Mouse (Mus musculus) inflammation-experienced regulatory T-cells, adult 6 months (primary cell): Measurements from ENCODE around the gene Rab15. TPM values are rescaled to one million over a fixed set of nuclear protein-coding genes. Genes with fewer than 3 reads are reported as not detected.

Experiments
- ATAC-seq: one replicate; pipeline ENCODE4 v1.8.0; 2017
- polyA plus RNA-seq, 3 experiments: library from polyadenylated mRNA; unstranded; fragments of 100-300 nt; shearing (Covaris generic); gene quantifications; one replicate each; pipeline ENCODE4 v1.2.1; 2017

Gene Rab15
- polyA plus RNA-seq, 3 experiments from 2014 or later: not detected

DNA sequence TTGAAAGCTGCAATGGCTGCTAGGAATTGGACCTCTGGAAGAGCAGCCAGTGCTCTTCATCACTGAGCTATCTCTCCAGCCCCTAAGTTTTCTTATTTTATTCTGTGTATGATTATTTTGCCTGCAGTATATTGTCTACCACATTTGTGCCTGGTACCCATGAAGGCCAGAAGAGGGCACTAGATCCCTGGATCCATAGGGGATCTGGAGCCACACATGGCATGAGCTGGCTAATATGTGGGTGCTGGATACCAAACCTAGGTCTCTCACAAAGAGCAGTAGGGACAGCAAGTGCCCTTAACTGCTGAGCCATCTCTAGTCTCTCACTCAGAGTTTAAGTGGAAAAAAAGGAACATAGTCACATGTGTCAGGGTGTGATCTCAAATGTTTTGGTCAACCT, 44.9 kb downstream of the Rab15 start:
- ATAC-seq: no peak

DNA sequence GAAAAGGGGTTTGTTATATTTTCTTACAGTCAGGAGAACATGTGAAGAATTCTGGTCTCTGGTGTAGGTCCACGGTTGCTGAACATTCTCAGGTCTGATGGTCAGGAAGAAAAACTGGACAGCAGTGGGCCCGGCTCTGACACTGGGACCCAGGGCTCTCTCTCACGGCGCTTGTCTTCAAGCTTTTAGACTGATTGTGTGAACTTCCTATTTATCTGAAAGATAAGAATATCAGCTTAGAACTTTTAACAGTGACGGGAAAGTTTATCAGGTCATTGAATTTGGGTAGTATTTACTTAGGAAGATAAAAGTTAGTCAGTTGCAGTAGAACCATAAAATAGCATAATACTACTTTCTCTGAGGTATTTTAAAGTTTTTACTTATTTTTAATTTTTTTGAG, 45.8 kb downstream of the Rab15 start:
- no peak for ATAC-seq

DNA sequence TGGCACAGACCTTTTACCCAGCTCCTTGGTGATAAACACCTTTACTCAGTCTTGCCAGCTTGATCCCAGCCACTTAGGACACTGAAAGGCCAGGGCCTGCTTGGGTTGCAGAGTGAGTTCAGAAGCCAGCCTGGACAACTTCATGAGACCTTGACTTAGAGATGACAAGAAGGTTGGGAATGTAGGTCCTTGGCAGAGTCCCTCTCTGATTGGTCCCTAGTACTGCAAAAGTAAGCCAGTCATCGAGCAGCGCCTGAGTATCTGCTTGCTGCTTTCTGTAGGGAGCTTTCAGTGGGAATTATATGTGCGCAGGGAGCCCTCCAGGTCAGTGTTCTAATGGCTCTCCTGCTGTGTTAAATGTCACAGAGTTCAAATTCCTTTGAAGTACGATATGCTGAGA, 47.6 kb downstream of the Rab15 start:
- ATAC-seq: no peak

DNA sequence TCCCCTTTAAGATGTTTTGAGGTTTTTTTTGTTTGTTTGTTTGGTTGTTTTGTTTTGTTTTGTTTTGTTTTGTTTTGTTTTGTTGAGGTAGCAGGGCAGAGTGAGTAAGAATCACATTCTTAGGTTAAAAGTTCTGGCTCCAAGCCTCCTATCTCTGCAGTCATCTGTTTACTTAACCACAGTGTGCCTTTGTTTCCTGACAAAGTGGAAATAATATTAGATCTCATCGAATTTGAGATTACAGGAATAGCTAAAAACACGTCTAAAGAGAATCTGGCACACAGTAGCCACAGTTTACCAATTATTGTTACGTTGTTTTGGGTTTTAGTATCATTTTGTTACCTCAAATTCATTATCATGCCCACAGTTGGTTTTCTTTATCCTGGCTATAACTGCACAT, 48.1 kb downstream of the Rab15 start:
- no peak for ATAC-seq

DNA sequence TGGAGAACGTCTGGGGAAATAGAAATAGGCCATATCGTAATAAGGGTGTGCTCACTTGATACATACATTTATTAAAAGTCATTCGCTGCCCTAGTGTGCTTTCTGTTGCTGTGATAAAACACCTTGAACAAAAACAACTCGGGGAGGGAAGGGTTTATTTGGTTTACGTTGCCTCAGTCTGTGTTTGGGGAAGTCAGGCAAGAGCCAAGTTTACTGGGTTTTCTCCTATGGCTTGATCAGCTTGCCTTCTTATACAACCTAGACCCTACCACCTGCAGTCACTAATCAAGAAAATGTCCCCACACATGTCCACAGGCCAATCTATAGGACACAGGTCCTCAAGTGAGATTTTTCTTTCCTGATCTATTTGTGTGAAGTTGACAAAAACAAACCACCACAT, 51.2 kb downstream of the Rab15 start:
- ATAC-seq: no peak

DNA sequence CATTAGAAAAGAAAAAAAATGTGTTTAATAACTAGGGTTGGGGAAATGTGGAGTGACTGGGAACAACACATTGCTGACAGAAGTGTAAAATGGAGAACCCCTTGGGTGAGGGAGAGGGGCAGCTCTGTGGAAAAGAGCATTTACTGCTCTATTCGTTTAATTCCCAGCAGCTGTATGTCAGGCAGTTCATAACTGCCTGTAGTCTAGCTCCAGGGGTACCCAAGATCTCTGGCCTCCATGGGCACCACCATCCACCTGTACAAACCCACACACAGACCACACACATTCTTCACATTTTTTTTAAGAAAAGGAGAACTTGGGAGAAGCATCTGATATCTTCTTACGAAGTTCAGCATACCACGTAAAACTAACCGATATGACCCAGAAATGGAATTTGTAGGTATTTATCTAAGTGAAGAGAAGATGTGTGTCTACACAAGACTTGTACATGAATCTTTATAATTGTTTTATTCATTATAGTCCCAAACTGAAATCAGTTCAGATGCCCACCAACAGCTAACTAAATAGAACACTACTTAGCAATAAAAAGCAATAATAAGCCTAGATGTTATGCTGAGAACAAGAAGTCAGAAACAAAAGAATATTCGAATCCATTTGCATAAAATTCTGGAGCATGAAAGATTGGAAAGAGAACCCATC, 51.7 kb downstream of the Rab15 start:
- no peak for ATAC-seq

DNA sequence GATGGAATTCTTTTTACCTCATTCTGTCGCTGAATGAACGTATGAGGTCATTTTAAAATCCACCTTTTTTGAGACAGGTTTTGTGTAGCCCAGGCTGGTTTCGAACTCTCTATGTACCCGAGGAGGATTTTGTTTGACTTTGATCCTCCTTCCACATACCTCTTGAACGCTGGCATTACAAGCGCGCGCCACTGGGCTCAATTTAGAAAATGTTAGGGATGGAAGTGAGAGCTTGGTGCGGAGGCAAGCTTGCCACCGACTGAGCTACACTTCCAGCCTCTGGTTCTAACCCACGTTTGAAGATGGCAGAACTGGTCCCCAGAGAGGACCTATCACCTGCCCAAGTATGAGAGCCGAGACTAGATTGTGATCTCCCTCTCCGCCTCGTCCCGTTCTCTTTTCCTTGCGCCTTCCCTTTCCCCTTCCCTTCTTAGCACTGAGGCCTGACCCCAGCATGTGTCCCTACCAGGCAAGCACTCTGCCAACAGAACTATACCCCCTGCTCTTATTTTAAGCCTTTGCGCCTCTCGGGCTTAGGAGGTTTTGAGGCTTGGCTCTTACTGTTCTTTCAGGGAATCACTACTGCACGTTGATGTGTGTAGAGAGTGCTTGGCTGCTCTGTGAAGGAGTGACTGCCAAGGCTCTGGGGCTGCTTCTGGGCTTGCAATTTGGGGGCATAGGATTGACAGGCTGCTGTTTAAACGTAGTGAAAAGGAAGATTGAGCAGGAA, 56.6 kb downstream of the Rab15 start:
- ATAC-seq: no peak

DNA sequence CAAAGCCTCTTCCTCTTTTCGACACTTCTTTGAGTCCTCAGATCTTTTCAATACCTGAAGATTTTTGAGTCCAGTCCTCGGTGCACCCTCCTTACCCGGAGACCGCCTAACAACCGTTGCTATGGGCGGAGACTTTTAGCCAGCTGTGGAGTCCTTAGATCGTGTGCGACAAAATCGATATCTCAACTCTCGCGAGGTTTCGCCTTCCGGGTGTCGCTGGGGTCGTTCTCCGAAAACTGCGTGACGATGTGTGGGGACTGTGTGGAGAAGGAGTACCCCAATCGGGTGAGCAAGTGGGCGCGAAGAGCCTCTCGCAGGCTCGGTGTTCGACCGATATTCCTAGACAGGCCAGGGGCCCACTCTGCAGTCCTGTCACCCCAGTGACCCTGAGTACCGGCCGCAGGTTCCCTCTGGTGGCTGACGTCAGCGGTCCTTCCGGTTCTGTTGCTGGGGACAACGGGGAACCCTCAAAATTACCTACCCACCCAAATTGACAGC, 57.3 kb downstream of the Rab15 start, which contains the start of the genes Churc1 and Fntb:
Churc1 (plus strand) TSS at position 185 of the 498 bp plus-strand sequence.
Fntb (plus strand) TSS at position 236 of the 498 bp plus-strand sequence.
- peak; percentile 97 for ATAC-seq

DNA sequence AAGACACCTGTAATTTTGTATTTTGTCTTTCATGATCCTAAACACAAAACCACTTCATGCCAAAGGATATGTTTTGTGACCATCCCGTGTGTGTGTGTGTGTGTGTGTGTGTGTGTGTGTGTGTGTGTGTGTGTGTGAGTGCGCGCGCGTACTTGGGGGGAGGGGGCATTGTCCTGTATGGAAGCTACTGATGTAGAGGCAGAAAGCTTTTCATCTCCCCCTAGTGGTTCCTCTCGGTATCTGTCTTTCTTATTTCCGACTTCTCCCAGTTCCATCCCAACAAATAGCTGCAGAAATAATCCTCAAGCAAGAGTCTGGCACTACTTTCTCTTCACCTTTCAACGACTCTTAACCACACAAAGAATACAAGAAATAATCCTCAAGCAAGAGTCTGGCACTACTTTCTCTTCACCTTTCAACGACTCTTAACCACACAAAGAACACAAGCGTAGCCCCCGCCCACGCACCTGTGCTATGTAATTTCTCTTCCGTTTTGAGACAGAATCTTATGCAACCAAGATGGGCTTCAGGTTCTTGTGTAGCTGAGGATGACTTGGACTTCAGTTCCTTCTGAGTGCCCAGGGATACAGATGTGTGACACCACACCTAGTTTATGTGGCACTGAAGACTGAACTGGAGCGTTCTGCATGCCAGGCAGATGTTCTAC, 69.9 kb downstream of the Rab15 start:
- ATAC-seq: peak; percentile 95

DNA sequence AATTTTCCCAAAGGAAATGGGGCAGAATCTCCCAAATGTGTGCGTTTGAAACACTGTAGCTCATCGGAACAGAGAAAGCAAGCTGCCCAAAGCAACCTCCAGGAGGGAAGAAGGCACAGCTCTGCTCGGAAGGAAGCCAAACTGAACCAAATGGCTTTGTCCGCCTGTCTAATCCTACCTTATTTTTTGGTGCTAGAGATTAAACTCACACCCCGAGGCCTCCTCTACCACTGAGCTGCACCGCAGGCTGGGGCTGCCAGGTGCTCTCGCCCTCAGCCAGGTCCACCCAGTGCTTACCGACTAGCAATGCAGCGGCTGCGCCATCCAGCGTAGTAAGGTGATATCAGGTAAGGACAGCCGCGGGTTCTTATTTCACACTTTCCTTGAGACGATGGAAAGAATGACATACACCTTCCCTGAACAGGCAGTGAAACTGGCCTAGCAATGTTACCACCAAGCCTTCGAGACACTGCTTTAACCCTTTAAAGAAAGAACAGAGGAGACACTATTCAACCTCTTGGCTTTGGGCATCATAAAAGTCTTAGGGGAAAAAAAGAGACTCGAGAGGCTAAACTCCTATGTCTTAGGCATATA, 71.7 kb downstream of the Rab15 start:
- ATAC-seq: no peak

Other genes starting within 250 kb of the Rab15 start
- gene Sptb, start 112.4 kb downstream of the Rab15 start, polyA plus RNA-seq: 1 to 10 TPM in 1 of 3 experiments, under 1 TPM in 2; 0.10 to 1.1 (median 0.95) TPM
- 100 to 1,000 TPM; 126 to 167 (median 138) TPM for gene Churc1, start 57.4 kb downstream of the Rab15 start, polyA plus RNA-seq
- gene Fntb, start 57.3 kb downstream of the Rab15 start, polyA plus RNA-seq: 10 to 100 TPM; 10.6 to 28.4 (median 16.2) TPM
- gene Gpx2, start 27.4 kb downstream of the Rab15 start, polyA plus RNA-seq: not detected
- gene Max, start 139.3 kb upstream of the Rab15 start, polyA plus RNA-seq: 100 to 1,000 TPM in 1 of 3 experiments, 10 to 100 TPM in 2; 39.5 to 114 (median 83.1) TPM